Mouse (Mus musculus) kidney, embryonic 16.5 days (tissue): Measurements from ENCODE around the gene Exoc2. TPM values are rescaled to one million over a fixed set of nuclear protein-coding genes. Genes with fewer than 3 reads are reported as not detected.
A peak's percentile ranks its signal among the peaks of the same experiment; 100 is the strongest.

ENCODE experiments used
- ATAC-seq: fragments of 200-750 bp; cut with Nextera tagmentation; 2 replicates; pipeline ENCODE4 v1.8.0; 2017; ENCODE audit warnings: moderate TSS enrichment; ENCODE audit not compliant: low FRiP score, low TSS enrichment
- H3K27ac ChIP-seq: fragments of 300-500 bp; sonication (generic); 2 replicates; pipeline ENCODE4 v1.5.1; 2014; ENCODE audit warnings: low read length
- H3K27me3 ChIP-seq: fragments of 300-500 bp; sonication (generic); 2 replicates; pipeline ENCODE4 v1.6.1; 2014; ENCODE audit warnings: low read length, control low read depth, mixed read lengths; ENCODE audit not compliant: insufficient read depth
- H3K36me3 ChIP-seq: fragments of 300-500 bp; sonication (generic); 2 replicates; pipeline ENCODE4 v1.6.1; 2014; ENCODE audit warnings: low read length, control low read depth, mixed read lengths; ENCODE audit not compliant: insufficient read depth
- H3K4me1 ChIP-seq: fragments of 300-500 bp; sonication (generic); 2 replicates; pipeline ENCODE4 v1.6.1; 2014; ENCODE audit warnings: low read length, control low read depth, mixed read lengths; ENCODE audit not compliant: insufficient read depth
- H3K4me2 ChIP-seq: fragments of 300-500 bp; sonication (generic); replicated peaks from 2 replicates; pipeline ENCODE4 v1.6.1; 2014; ENCODE audit warnings: low read depth, low read length
- H3K4me3 ChIP-seq: fragments of 300-500 bp; sonication (generic); 2 replicates; pipeline ENCODE4 v1.5.1; 2014; ENCODE audit warnings: mild to moderate bottlenecking, low read length
- H3K9ac ChIP-seq: fragments of 300-500 bp; sonication (generic); replicated peaks from 2 replicates; pipeline ENCODE4 v1.6.1; 2014; ENCODE audit warnings: low read length
- H3K9me3 ChIP-seq: fragments of 300-500 bp; sonication (generic); 2 replicates; pipeline ENCODE4 v1.6.1; 2016; ENCODE audit warnings: low read length, control low read depth
- WGBS: fragments of 180-500 bp; shearing (Covaris S2); extraction: QIAGEN DNeasy Blood & Tissue Kit; methylation state at CpG from one replicate; pipeline ENCODE4 v1.1.7; 2014; 5-methylcytosine and 5-hydroxymethylcytosine counted together
- polyA plus RNA-seq: library from polyadenylated mRNA; unstranded; fragments of >200 nt; fragmentation: Nextera tagmentation; extraction: Ambion mirVana; gene quantifications from 2 replicates; pipeline ENCODE4 v1.2.1, GENCODE M21; 2015

Gene Exoc2
- polyA plus RNA-seq, 1 experiment from 2014 or later, result 28.1 TPM

DNA sequence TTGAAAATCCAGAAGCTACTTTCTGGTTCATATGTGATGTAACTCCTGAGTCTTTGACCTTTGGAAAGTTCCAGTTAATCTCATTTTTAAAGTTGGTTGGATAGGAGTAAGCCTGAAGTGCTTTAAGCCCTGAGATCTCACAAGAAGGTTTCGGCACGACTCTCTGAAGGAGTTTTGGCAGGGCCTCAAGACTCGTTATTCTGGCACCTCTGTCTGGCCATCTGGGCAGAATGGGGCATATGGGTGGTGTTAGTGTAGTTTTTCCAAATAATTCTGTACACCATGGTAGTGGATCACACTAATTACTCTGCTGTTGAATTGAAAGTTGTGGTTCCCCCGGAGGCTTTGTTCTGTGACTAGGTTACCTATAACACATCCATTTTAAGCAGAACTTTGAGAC lies 4.3 kb upstream of the Exoc2 start:
- no peaks in the 10 kb centered on the region for H3K36me3 ChIP-seq
- no peak overlapping the region for H3K4me3 ChIP-seq
- no peaks in the 10 kb centered on the region for H3K9me3 ChIP-seq
- H3K27ac ChIP-seq, result no peak overlapping the region
- peaks cover 3% of the 10 kb centered on the region; the same call in 1 of the 2 replicates for H3K4me1 ChIP-seq
- no peaks in the 10 kb centered on the region; the same call in none of the 2 replicates for H3K27me3 ChIP-seq
- no peak overlapping the region for H3K9ac ChIP-seq
- no peak for ATAC-seq
- 49% methylated on average over 4 of the region's 4 CpGs for WGBS
- no peak overlapping the region for H3K4me2 ChIP-seq

DNA sequence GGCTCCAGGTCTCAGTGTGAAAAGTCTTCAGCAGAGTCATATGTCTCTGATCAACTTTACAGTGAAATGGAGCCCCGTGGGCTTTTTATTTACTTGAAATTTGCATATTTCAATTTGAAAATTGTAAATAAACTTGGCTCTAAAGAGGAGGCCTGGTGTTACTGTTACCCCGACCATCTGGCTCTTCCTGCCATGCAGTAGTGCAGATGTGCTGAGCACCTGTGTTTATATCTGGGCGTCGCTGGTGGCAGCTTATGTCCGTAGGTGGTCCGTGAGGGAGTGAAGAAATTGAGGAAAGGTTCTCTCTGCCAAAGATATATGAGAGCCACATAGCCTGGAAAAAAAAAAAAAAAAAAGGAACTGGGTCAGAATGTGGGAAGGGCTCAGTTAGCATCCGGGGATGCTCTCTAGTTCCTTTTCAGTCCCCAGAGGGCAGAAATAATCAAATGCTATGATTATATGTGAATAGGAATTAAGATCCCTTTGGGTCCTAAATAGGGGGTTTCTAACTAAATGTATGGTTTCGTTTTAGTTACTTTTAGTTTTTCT lies 2.7 kb upstream of the Exoc2 start:
- Histone ChIP-seq H3K9me3 (no peaks in the 10 kb centered on the region), H3K4me3 (no peak overlapping the region), H3K27me3 (no peaks in the 10 kb centered on the region; the same call in none of the 2 replicates), H3K4me2 (no peak overlapping the region), H3K36me3 (no peaks in the 10 kb centered on the region), H3K4me1 (peaks cover 9% of the 10 kb centered on the region; the same call in 1 of the 2 replicates), H3K27ac (no peak overlapping the region), H3K9ac (no peak overlapping the region)
- 53% methylated on average over 8 of the region's 8 CpGs for WGBS
- no peak for ATAC-seq

- no peaks in the 10 kb centered on the region for H3K36me3 ChIP-seq
- H3K27ac ChIP-seq, result 0 out of 2 replicates have a peak overlapping the region, but pooled peaks have one; percentile 90
- WGBS, result 23% methylated on average over 5 of the region's 5 CpGs
- H3K4me2 ChIP-seq, result peak overlapping the region; percentile 72
- no peaks in the 10 kb centered on the region for H3K9me3 ChIP-seq
- peak overlapping the region; percentile 95 for H3K9ac ChIP-seq
- peak overlapping the region; percentile 93 for H3K4me3 ChIP-seq
- peak; percentile 53; the same call in 1 of the 2 replicates for ATAC-seq
- H3K4me1 ChIP-seq, result peaks cover 9% of the 10 kb centered on the region; the same call in 1 of the 2 replicates
- no peaks in the 10 kb centered on the region; the same call in none of the 2 replicates for H3K27me3 ChIP-seq
These were observed 346 bp upstream of the Exoc2 start for GRCm38 (mm10) chr13:30974247-30974630.

DNA sequence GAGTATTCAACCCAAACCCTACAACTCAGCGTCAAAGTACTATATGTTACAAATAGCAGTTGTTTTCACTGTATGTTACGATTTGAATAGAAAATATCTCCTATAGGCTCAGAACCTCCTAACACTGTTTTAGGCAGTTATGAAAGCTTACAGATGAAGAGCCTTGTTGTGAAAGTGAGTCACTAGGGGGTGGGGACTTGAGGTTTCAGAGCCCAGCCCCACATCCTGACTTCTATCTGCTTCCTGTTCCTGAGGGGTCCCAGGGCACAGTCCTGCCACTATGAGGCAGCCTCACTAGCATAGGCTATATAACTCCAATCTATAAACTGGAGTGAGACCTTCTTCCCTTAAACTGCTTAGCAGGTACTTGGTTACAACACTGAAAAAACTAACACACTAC lies 1.8 kb downstream of the Exoc2 start:
- Histone ChIP-seq H3K9me3 (no peaks in the 10 kb centered on the region), H3K27me3 (no peaks in the 10 kb centered on the region; the same call in none of the 2 replicates), H3K27ac (no peak overlapping the region), H3K4me3 (no peak overlapping the region), H3K36me3 (no peaks in the 10 kb centered on the region), H3K4me1 (peaks cover 12% of the 10 kb centered on the region; the same call in 1 of the 2 replicates), H3K4me2 (no peak overlapping the region), H3K9ac (no peak overlapping the region)
- WGBS, result 89% methylated on average over 2 of the region's 2 CpGs
- no peak for ATAC-seq

GRCm38 (mm10) chr13:30971047-30971446 lies 2.8 kb downstream of the Exoc2 start:
- no peaks in the 10 kb centered on the region; the same call in 1 of the 2 replicates for H3K27me3 ChIP-seq
- no peak overlapping the region for H3K4me3 ChIP-seq
- H3K27ac ChIP-seq, result no peak overlapping the region
- peaks cover 22% of the 10 kb centered on the region for H3K4me1 ChIP-seq
- H3K36me3 ChIP-seq, result no peaks in the 10 kb centered on the region
- 87% methylated on average over 3 of the region's 3 CpGs for WGBS
- ATAC-seq, result no peak
- H3K9ac ChIP-seq, result no peak overlapping the region
- H3K4me2 ChIP-seq, result no peak overlapping the region
- H3K9me3 ChIP-seq, result no peaks in the 10 kb centered on the region

GRCm38 (mm10) chr13:30968311-30968710 lies 5.6 kb downstream of the Exoc2 start:
- Histone ChIP-seq H3K4me2 (no peak overlapping the region), H3K4me3 (no peak overlapping the region), H3K9me3 (no peaks in the 10 kb centered on the region), H3K9ac (no peak overlapping the region), H3K4me1 (peaks cover 24% of the 10 kb centered on the region), H3K27me3 (no peaks in the 10 kb centered on the region), H3K36me3 (no peaks in the 10 kb centered on the region), H3K27ac (no peak overlapping the region)
- WGBS, result 72% methylated on average over 4 of the region's 4 CpGs
- ATAC-seq, result no peak

DNA sequence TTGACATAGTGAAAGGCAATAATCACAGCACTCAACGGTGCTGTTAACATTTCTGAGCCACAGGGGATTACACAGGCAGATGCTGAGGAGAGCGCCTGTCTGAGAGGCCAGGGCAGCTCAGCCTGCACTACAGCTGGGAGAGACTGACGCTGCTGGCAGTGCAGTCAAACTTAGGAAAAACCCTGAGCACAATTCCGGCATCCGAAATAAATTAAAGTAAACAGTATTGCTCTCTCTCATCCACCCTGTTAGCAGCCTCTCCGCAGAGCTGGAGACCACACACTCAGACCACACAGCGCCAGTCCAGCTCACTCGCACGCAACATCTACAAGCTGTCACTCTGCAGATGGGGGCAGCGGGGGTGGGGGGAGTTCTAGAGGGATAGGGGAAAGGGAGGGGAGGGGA lies 7.4 kb downstream of the Exoc2 start:
- WGBS, result 19% methylated on average over 10 of the region's 10 CpGs
- peak overlapping the region; percentile 32; the same call in 1 of the 2 replicates for H3K4me2 ChIP-seq

DNA sequence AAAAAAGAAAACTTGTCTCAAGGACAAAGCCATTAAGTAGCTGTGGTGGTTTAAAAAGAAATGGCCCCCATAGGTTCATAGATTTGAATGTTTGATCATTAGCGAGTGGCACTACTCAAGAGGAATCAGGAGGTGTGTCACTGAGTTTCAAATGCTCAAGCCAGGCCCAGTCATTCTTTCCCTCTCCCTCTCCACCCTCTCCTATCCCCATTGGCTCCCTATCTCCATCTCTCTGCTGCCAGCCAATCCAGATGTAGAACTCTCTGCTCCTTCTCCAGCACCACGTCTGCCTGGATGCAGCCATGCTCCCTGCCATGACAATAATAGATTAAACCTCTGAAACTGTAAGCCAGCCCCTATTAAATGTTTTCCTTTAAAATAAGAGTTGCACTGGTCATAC lies 12.0 kb downstream of the Exoc2 start:
- Histone ChIP-seq H3K4me2 (no peak overlapping the region), H3K36me3 (no peaks in the 10 kb centered on the region), H3K4me1 (peaks cover 14% of the 10 kb centered on the region), H3K27ac (no peak overlapping the region), H3K27me3 (no peaks in the 10 kb centered on the region), H3K9me3 (no peaks in the 10 kb centered on the region), H3K9ac (no peak overlapping the region), H3K4me3 (no peak overlapping the region)
- WGBS, result 74% methylated on average over 2 of the region's 2 CpGs
- ATAC-seq, result no peak

More for the DNA sequence above, 7.4 kb downstream of the Exoc2 start:
- H3K9me3 ChIP-seq, result no peaks in the 10 kb centered on the region
- H3K36me3 ChIP-seq, result no peaks in the 10 kb centered on the region
- no peaks in the 10 kb centered on the region for H3K27me3 ChIP-seq
- H3K9ac ChIP-seq, result peak overlapping the region; percentile 38; the same call in 1 of the 2 replicates
- no peak overlapping the region; the same call in 1 of the 2 replicates for H3K27ac ChIP-seq
- ATAC-seq, result peak; percentile 93
- peaks cover 18% of the 10 kb centered on the region for H3K4me1 ChIP-seq
- no peak overlapping the region for H3K4me3 ChIP-seq

DNA sequence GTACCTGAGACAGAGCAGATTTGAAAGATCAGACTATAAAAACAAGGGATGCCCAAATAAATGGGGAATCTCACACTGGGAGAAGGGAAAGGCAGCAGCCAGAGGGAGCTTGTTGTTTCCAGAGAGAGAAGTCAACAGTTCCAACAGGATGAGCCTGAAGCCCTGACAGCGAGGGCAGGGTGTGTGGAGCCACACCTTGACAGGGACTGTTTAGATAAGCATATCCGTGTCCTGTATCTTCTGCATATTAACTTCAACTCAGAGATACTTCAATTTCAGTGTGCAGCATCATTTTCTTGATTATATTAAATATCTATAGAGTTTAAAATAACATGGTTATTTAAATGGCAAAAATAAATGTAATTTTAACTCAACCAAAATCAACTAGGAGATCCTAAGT lies 13.2 kb downstream of the Exoc2 start:
- WGBS, result 88% methylated on average over 2 of the region's 2 CpGs
- Histone ChIP-seq H3K27me3 (no peaks in the 10 kb centered on the region), H3K9ac (no peak overlapping the region), H3K4me2 (no peak overlapping the region), H3K9me3 (no peaks in the 10 kb centered on the region), H3K4me1 (peaks cover 3% of the 10 kb centered on the region), H3K4me3 (no peak overlapping the region), H3K27ac (no peak overlapping the region), H3K36me3 (no peaks in the 10 kb centered on the region)
- ATAC-seq, result no peak

GRCm38 (mm10) chr13:30953580-30953979 lies 20.3 kb downstream of the Exoc2 start:
- no peak overlapping the region for H3K9ac ChIP-seq
- H3K27me3 ChIP-seq, result no peaks in the 10 kb centered on the region
- no peak overlapping the region for H3K4me3 ChIP-seq
- H3K36me3 ChIP-seq, result no peaks in the 10 kb centered on the region
- no peak for ATAC-seq
- H3K9me3 ChIP-seq, result peaks cover 5% of the 10 kb centered on the region
- no peak overlapping the region for H3K4me2 ChIP-seq
- no peak overlapping the region for H3K27ac ChIP-seq
- no peaks in the 10 kb centered on the region for H3K4me1 ChIP-seq
- 53% methylated on average over 1 of the region's 1 CpGs for WGBS
